Mouse (Mus musculus) heart, embryonic 13.5 days (tissue): Measurements from ENCODE around the gene Olfr1412. TPM values are rescaled to one million over a fixed set of nuclear protein-coding genes. Genes with fewer than 3 reads are reported as not detected.

Source experiments
- ATAC-seq: fragments of 200-750 bp; cut with Nextera tagmentation; 2 replicates; pipeline ENCODE4 v1.8.0; 2017; ENCODE audit warnings: moderate TSS enrichment; ENCODE audit not compliant: insufficient number of reproducible peaks, low FRiP score, low TSS enrichment; ENCODE audit errors: extremely low read depth
- H3K27ac ChIP-seq: fragments of 300-500 bp; sonication (generic); replicated peaks from 2 replicates; pipeline ENCODE4 v1.5.1; 2015; ENCODE audit warnings: moderate library complexity, mild to moderate bottlenecking, inconsistent platforms
- H3K27me3 ChIP-seq: fragments of 300-500 bp; sonication (generic); replicated peaks from 2 replicates; pipeline ENCODE4 v1.6.1; 2015; ENCODE audit warnings: mild to moderate bottlenecking, inconsistent platforms
- H3K36me3 ChIP-seq: fragments of 300-500 bp; sonication (generic); 2 replicates; pipeline ENCODE4 v1.6.1; 2015; ENCODE audit warnings: mild to moderate bottlenecking, inconsistent platforms
- H3K4me1 ChIP-seq: fragments of 300-500 bp; sonication (generic); 2 replicates; pipeline ENCODE4 v1.6.1; 2015; ENCODE audit warnings: inconsistent platforms
- H3K4me2 ChIP-seq: fragments of 300-500 bp; sonication (generic); 2 replicates; pipeline ENCODE4 v1.6.1; 2015; ENCODE audit warnings: inconsistent platforms, mild to moderate bottlenecking, moderate library complexity
- H3K4me3 ChIP-seq: fragments of 300-500 bp; sonication (generic); 2 replicates; pipeline ENCODE4 v1.5.1; 2015; ENCODE audit warnings: moderate library complexity, mild to moderate bottlenecking, inconsistent platforms
- H3K9ac ChIP-seq: fragments of 300-500 bp; sonication (generic); 2 replicates; pipeline ENCODE4 v1.6.1; 2015; ENCODE audit warnings: inconsistent platforms, mild to moderate bottlenecking, moderate library complexity
- H3K9me3 ChIP-seq: fragments of 300-500 bp; sonication (generic); 2 replicates; pipeline ENCODE4 v1.6.1; 2016; ENCODE audit warnings: inconsistent platforms
- WGBS: fragments of 180-500 bp; shearing (Covaris S2); methylation state at CpG from one replicate; pipeline ENCODE4 v1.1.7; 2015; ENCODE audit warnings: mixed read lengths; 5-methylcytosine and 5-hydroxymethylcytosine counted together
- polyA plus RNA-seq: library from polyadenylated mRNA; unstranded; fragments of >200 nt; fragmentation: Nextera tagmentation; extraction: Ambion mirVana; gene quantifications from 2 replicates; pipeline ENCODE4 v1.2.1, GENCODE M21; 2015

The Olfr1412 gene
- not detected in 2 replicates for polyA plus RNA-seq

DNA sequence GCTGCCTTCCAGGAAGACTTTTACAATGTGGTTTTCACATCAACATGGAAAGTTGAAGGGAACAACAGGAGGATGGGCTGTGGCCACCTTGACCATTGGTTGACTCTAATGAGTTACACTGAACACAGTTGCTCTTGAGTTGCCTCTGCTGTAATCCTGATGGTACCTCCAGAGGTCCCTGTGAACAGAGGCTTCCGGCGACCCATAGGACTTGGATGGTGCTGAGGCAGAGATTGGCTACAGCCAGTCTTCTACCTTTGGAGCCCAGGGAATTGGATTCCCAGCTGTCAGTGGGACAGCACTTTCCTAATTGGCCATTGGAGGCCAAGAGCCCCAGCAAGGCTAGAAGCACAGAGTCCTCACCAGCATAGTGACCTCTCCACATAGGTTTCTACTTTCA lies at the start of gene Olfr1412:
Olfr1412 (plus strand) TSS at position 301 of the 400 bp plus-strand sequence.
- Histone ChIP-seq H3K27ac (no peak within 1 kb of the TSS), H3K27me3 (no peaks in the 10 kb centered on the region), H3K4me1 (no peaks in the 10 kb centered on the region), H3K4me2 (no peak within 1 kb of the TSS), H3K4me3 (no peak within 1 kb of the TSS), H3K36me3 (no peaks in the 10 kb centered on the region), H3K9ac (no peak within 1 kb of the TSS), H3K9me3 (peaks cover 3% of the 10 kb centered on the region; the same call in 1 of the 2 replicates)
- 84% methylated on average over 2 of the region's 2 CpGs for WGBS
- ATAC-seq, result no peak

DNA sequence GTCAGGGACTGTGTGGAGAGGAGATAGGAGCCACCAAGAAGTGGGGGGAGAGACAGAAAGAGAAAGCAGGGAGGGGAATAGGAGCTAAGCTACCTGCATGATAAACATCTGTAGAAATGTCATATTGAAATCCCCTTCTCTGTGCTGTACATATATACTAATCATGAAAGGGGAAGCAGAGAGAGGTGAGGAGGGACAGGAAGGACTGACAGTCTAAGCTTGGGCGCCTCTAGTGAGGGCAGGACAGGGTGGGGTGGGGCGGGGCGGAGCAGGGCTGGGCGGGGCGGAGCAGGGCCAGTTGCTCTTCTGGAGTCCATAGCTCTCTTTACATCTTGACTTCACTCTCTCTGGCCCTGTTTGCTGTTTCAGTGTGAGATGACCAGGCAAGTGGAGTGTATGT lies 48.6 kb upstream of the Olfr1412 start:
- H3K36me3 ChIP-seq, result no peaks in the 10 kb centered on the region
- H3K9me3 ChIP-seq, result no peaks in the 10 kb centered on the region
- no peak overlapping the region for H3K4me2 ChIP-seq
- H3K27ac ChIP-seq, result no peak overlapping the region
- H3K4me1 ChIP-seq, result no peaks in the 10 kb centered on the region
- no peak for ATAC-seq
- no peak overlapping the region for H3K4me3 ChIP-seq
- peaks cover 19% of the 10 kb centered on the region for H3K27me3 ChIP-seq
- 41% methylated on average over 5 of the region's 5 CpGs for WGBS
- H3K9ac ChIP-seq, result no peak overlapping the region

- Histone ChIP-seq H3K4me3 (no peak overlapping the region), H3K36me3 (no peaks in the 10 kb centered on the region), H3K9ac (no peak overlapping the region), H3K4me2 (no peak overlapping the region), H3K27me3 (peaks cover 13% of the 10 kb centered on the region), H3K9me3 (no peaks in the 10 kb centered on the region), H3K27ac (no peak overlapping the region), H3K4me1 (no peaks in the 10 kb centered on the region)
- 41% methylated on average over 2 of the region's 2 CpGs for WGBS
- no peak for ATAC-seq
Observed at GRCm38 (mm10) chr1:92539071-92539470, 46.5 kb upstream of the Olfr1412 start.

GRCm38 (mm10) chr1:92545929-92546328 lies 39.6 kb upstream of the Olfr1412 start:
- H3K9me3 ChIP-seq, result no peaks in the 10 kb centered on the region
- ATAC-seq, result no peak
- H3K36me3 ChIP-seq, result no peaks in the 10 kb centered on the region
- 60% methylated on average over 2 of the region's 2 CpGs for WGBS
- H3K4me2 ChIP-seq, result no peak overlapping the region
- H3K4me1 ChIP-seq, result no peaks in the 10 kb centered on the region
- H3K4me3 ChIP-seq, result no peak overlapping the region
- H3K27ac ChIP-seq, result no peak overlapping the region
- no peak overlapping the region for H3K9ac ChIP-seq
- no peaks in the 10 kb centered on the region for H3K27me3 ChIP-seq

GRCm38 (mm10) chr1:92571022-92571421 lies 14.6 kb upstream of the Olfr1412 start, which contains the start of gene Olfr1413:
Gene Olfr1413, plus strand, starts transcription at chr1:92571322.
- Histone ChIP-seq H3K4me3 (no peak within 1 kb of the TSS), H3K4me2 (no peak within 1 kb of the TSS), H3K36me3 (no peaks in the 10 kb centered on the region), H3K9ac (no peak within 1 kb of the TSS), H3K27ac (no peak within 1 kb of the TSS), H3K4me1 (no peaks in the 10 kb centered on the region), H3K9me3 (no peaks in the 10 kb centered on the region), H3K27me3 (no peaks in the 10 kb centered on the region; the same call in 1 of the 2 replicates)
- ATAC-seq, result no peak
- WGBS, result 76% methylated on average over 3 of the region's 3 CpGs

DNA sequence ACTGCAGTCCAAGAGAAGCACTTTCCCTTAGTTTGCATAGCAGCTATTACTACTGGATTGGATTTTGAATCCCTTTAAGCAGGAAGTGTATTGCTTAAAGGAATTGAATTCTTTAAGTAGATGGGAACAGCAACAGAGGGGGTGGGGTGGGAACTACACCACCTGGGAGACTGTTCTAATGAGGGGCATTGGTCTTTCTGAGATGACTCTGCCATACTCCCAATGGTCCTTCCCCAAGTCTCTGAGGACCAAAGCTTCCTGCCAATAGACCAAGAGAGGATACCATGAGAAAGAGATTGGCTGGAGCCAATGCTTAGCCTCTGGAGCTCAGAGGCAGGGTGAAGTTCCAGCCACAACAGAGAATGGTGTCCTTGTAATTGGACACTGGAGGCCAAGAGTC lies 8.5 kb downstream of the Olfr1412 start, which contains the start of gene Olfr1411:
Olfr1411 (plus strand) TSS at position 301 of the 400 bp plus-strand sequence.
- no peak for ATAC-seq
- H3K9me3 ChIP-seq, result no peaks in the 10 kb centered on the region
- H3K27me3 ChIP-seq, result no peaks in the 10 kb centered on the region; the same call in 1 of the 2 replicates

DNA sequence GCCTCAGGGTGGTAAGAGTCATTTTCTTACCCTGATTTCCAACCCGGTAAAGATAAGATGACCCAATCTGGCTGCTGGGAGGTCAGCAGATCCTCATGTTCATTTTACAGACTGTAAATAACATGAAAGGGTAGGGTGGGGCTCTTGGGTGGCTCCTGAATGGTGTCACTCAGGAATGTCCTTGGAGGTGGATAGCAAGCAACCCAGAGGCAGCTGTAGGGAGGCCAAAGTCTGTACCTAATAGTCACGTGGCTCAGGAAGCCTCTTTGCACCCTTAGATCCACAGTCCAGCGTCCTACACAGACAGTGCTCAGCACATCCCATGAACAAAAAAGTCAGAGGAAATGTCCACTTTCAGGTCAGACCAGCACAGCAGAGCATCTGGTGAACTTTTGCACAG lies 10.4 kb downstream of the Olfr1412 start:
- ATAC-seq, result no peak
- no peak overlapping the region for H3K9ac ChIP-seq
- no peak overlapping the region for H3K4me2 ChIP-seq
- no peak overlapping the region for H3K27ac ChIP-seq
- no peak overlapping the region for H3K4me3 ChIP-seq
- H3K9me3 ChIP-seq, result no peaks in the 10 kb centered on the region
- H3K4me1 ChIP-seq, result no peaks in the 10 kb centered on the region
- no peaks in the 10 kb centered on the region; the same call in 1 of the 2 replicates for H3K27me3 ChIP-seq
- WGBS, result 71% methylated on average over 3 of the region's 3 CpGs
- H3K36me3 ChIP-seq, result no peaks in the 10 kb centered on the region

More for the DNA sequence above, 8.5 kb downstream of the Olfr1412 start, which contains the start of gene Olfr1411:
- Histone ChIP-seq H3K4me2 (no peak within 1 kb of the TSS), H3K27ac (no peak within 1 kb of the TSS), H3K9ac (no peak within 1 kb of the TSS), H3K4me3 (no peak within 1 kb of the TSS), H3K4me1 (no peaks in the 10 kb centered on the region), H3K36me3 (no peaks in the 10 kb centered on the region)

DNA sequence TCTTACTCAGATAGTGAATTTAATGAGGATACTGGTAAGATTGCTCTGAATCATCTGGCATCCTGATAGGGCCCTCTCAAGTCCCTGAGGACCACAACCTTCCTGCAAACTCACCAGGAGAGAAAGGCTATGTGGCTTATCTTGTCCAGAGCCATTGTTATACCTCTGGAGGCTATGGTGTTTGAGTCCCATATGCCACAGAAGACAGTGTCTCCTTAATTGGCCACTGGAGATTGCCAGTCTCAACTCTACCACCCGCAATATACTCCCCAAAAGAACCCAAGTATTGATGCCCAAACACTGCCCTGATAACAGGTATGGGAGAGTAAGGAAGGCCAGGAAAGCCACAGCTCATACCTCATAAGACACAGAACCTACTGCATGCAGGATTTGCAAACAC lies 19.9 kb downstream of the Olfr1412 start, which contains the start of gene Olfr1410:
Olfr1410 (plus strand) TSS at position 301 of the 400 bp plus-strand sequence.
- H3K36me3 ChIP-seq, result no peaks in the 10 kb centered on the region
- peaks cover 24% of the 10 kb centered on the region for H3K27me3 ChIP-seq
- no peak within 1 kb of the TSS for H3K4me2 ChIP-seq
- H3K4me1 ChIP-seq, result no peaks in the 10 kb centered on the region
- no peak within 1 kb of the TSS for H3K27ac ChIP-seq
- ATAC-seq, result no peak
- no peaks in the 10 kb centered on the region for H3K9me3 ChIP-seq
- WGBS, result 74% methylated on average over 1 of the region's 1 CpGs
- no peak within 1 kb of the TSS for H3K4me3 ChIP-seq
- no peak within 1 kb of the TSS for H3K9ac ChIP-seq

- 64% methylated on average over 4 of the region's 4 CpGs for WGBS
- no peak overlapping the region for H3K4me2 ChIP-seq
- no peak overlapping the region for H3K27ac ChIP-seq
- H3K4me3 ChIP-seq, result no peak overlapping the region
- no peak overlapping the region for H3K9ac ChIP-seq
- H3K36me3 ChIP-seq, result no peaks in the 10 kb centered on the region
- H3K27me3 ChIP-seq, result peaks cover 26% of the 10 kb centered on the region
- no peak for ATAC-seq
- no peaks in the 10 kb centered on the region for H3K4me1 ChIP-seq
- H3K9me3 ChIP-seq, result no peaks in the 10 kb centered on the region
Observed at GRCm38 (mm10) chr1:92607711-92608110, 22.1 kb downstream of the Olfr1412 start.

DNA sequence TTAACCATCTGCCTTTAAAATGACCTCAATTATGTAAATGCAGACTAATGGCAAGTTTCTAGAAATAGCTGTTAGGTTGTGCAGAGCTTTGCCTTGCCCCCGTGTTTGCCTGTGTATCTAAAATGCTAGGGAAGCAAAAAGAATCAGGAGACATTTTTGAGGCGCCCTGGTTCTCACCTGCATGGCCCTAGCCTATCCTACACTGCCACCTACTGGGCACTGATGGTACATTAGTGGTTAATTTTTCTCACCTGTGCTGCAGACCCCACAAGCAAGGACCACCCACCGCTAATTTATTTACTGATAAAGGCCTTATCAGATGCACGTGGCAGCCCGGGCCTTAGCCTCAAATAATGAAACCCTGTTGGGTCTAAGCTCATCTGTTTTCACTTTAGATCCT lies 25.4 kb downstream of the Olfr1412 start:
- Histone ChIP-seq H3K4me3 (no peak overlapping the region), H3K27me3 (peaks cover 22% of the 10 kb centered on the region; the same call in 1 of the 2 replicates), H3K9me3 (no peaks in the 10 kb centered on the region), H3K4me2 (no peak overlapping the region), H3K27ac (no peak overlapping the region), H3K4me1 (no peaks in the 10 kb centered on the region), H3K36me3 (no peaks in the 10 kb centered on the region), H3K9ac (no peak overlapping the region)
- WGBS, result 6% methylated on average over 5 of the region's 5 CpGs
- no peak for ATAC-seq

DNA sequence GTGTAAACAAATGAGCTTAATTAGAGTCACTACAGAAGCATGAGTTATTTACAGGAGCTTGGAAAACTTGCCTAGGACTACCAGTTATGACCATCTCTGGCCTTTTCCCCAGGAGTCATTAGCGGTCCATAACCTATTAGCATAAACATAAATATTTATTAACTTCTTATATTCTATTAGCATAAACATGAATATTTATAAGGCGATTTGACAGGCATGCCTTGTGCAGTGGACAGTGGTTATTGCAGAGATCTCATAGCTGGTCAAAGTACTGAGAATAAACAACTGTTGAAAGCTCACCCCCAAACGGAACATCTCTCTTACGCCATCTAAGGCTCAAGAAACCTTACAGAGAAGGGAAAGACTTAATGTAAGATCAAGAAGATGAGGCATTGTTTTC lies 27.6 kb downstream of the Olfr1412 start:
- no peak overlapping the region for H3K27ac ChIP-seq
- whole genome bisulfite sequencing, result 45% methylated on average over 4 of the region's 4 CpGs
- no peaks in the 10 kb centered on the region for H3K36me3 ChIP-seq
- H3K9me3 ChIP-seq, result no peaks in the 10 kb centered on the region
- H3K9ac ChIP-seq, result no peak overlapping the region
- H3K4me1 ChIP-seq, result no peaks in the 10 kb centered on the region
- H3K4me2 ChIP-seq, result no peak overlapping the region
- no peak overlapping the region for H3K4me3 ChIP-seq
- H3K27me3 ChIP-seq, result peaks cover 33% of the 10 kb centered on the region
- ATAC-seq, result no peak

- ATAC-seq, result no peak
- no peaks in the 10 kb centered on the region for H3K4me1 ChIP-seq
- no peak overlapping the region for H3K4me3 ChIP-seq
- no peak overlapping the region for H3K4me2 ChIP-seq
- no peaks in the 10 kb centered on the region for H3K36me3 ChIP-seq
- no peak overlapping the region for H3K9ac ChIP-seq
- no peak overlapping the region for H3K27ac ChIP-seq
- peaks cover 42% of the 10 kb centered on the region for H3K27me3 ChIP-seq
- 8% methylated on average over 1 of the region's 1 CpGs for WGBS
- no peaks in the 10 kb centered on the region for H3K9me3 ChIP-seq
Observed at GRCm38 (mm10) chr1:92614516-92614915, 28.9 kb downstream of the Olfr1412 start.
